Comparison of ENCODE assay signal across 17 mouse cellular contexts in genomic region chr9:92661938-92662337, GRCm38 (mm10).
A peak's percentile ranks its signal among the peaks of the same experiment; 100 is the strongest.
DNase-seq lines count a peak whose midpoint lies in the region; ATAC-seq and TF ChIP-seq lines count a peak whose summit lies in the region.
"Had no signal": no experiment of that assay in that cellular context is flagged by ENCODE, and none has a peak within 500 bp of the region (broad histone marks: within the 10 kb centered on the region; RNA-seq: fewer than 3 reads in every experiment).

No protein-coding gene starts in this region.

- ATAC-seq in forebrain, postnatal 0 days = no peak
- no peak for ATAC-seq in forebrain, embryonic 13.5 days
- peak; percentile 90 for ATAC-seq in stomach, embryonic 16.5 days (ENCODE audit: insufficient read depth, low FRiP score)

- H3K9ac ChIP-seq in forebrain, postnatal 0 days = no peak overlapping the region
- no peak overlapping the region for H3K9ac ChIP-seq in forebrain, embryonic 13.5 days
- H3K9ac ChIP-seq in stomach, embryonic 16.5 days (ENCODE audit: low read length) = no peak overlapping the region
- H3K9ac ChIP-seq: embryonic facial prominence, embryonic 12.5 days; forebrain, embryonic 12.5 days; heart, embryonic 12.5 days had no signal

- DNase-seq in forebrain, postnatal 0 days = peak; percentile 3
- DNase-seq in urinary bladder, postnatal 14 days (ENCODE audit: low spot score) = peak; percentile 3
- no peak for DNase-seq in urinary bladder, adult 18-20 months (ENCODE audit: low spot score in 2 of 2)
- no peak for DNase-seq in left cerebral cortex, adult 2 months (ENCODE audit: extremely low spot score in 1 of 2, low spot score in 2 of 2)
- DNase-seq in kidney, postnatal 14 days = no peak
- DNase-seq: adrenal gland, postnatal 10 days; cerebellum, adult 11 months; cerebellum, adult 8-10 months; cerebellum, postnatal 14 days; embryo, embryonic 11 days; gastrocnemius, adult 2 months; gastrocnemius, postnatal 25 days had no signal

- H3K27ac ChIP-seq in forebrain, postnatal 0 days (ENCODE audit: low read depth, low read length) = no peak overlapping the region
- no peak overlapping the region for H3K27ac ChIP-seq in forebrain, embryonic 13.5 days
- no peak overlapping the region for H3K27ac ChIP-seq in stomach, embryonic 16.5 days (ENCODE audit: low read length)
- no peak overlapping the region for H3K27ac ChIP-seq in left cerebral cortex, adult 2 months
- H3K27ac ChIP-seq: embryonic facial prominence, embryonic 12.5 days; forebrain, embryonic 12.5 days; gastrocnemius, adult 2 months had no signal

- TF ChIP-seq CTCF in forebrain, postnatal 0 days (IDR thresholded peaks at IDR 0.05; ENCODE audit: low read depth) = no peak
- no peak for TF ChIP-seq CTCF in left cerebral cortex, adult 2 months (IDR thresholded peaks at IDR 0.05)

- WGBS in forebrain, postnatal 0 days = 66% methylated on average over 2 of the region's 2 CpGs
- WGBS in forebrain, embryonic 13.5 days = 77% methylated on average over 2 of the region's 2 CpGs
- WGBS in stomach, embryonic 16.5 days = 36% methylated on average over 2 of the region's 2 CpGs

- no peaks in the 10 kb centered on the region for H3K36me3 ChIP-seq in forebrain, postnatal 0 days (ENCODE audit: insufficient read depth)
- H3K36me3 ChIP-seq in forebrain, embryonic 13.5 days (ENCODE audit: poor library complexity, severe bottlenecking) = no peaks in the 10 kb centered on the region
- no peaks in the 10 kb centered on the region for H3K36me3 ChIP-seq in stomach, embryonic 16.5 days (ENCODE audit: control insufficient read depth, insufficient read depth, low read length)
- H3K36me3 ChIP-seq: embryonic facial prominence, embryonic 12.5 days; forebrain, embryonic 12.5 days; heart, embryonic 12.5 days had no signal

- no peak overlapping the region for H3K4me3 ChIP-seq in forebrain, postnatal 0 days (ENCODE audit: low read depth, low read length)
- no peak overlapping the region for H3K4me3 ChIP-seq in forebrain, embryonic 13.5 days
- H3K4me3 ChIP-seq in stomach, embryonic 16.5 days (replicated peaks; ENCODE audit: low read length) = no peak overlapping the region
- no peak overlapping the region for H3K4me3 ChIP-seq in left cerebral cortex, adult 2 months
- H3K4me3 ChIP-seq: embryonic facial prominence, embryonic 12.5 days; forebrain, embryonic 12.5 days; gastrocnemius, adult 2 months; heart, embryonic 12.5 days had no signal

- intact Hi-C loops in left cerebral cortex, adult 2 months (cut with DNase I) = loop anchor here (5.0 kb wide), 1 partner anchor 105 kb away; no protein-coding TSS in a partner anchor

- no peaks in the 10 kb centered on the region for H3K4me1 ChIP-seq in forebrain, postnatal 0 days (ENCODE audit: insufficient read depth)
- H3K4me1 ChIP-seq in forebrain, embryonic 13.5 days = no peaks in the 10 kb centered on the region
- H3K4me1 ChIP-seq in stomach, embryonic 16.5 days (ENCODE audit: control insufficient read depth, insufficient read depth, low read length) = no peaks in the 10 kb centered on the region
- H3K4me1 ChIP-seq: embryonic facial prominence, embryonic 12.5 days; forebrain, embryonic 12.5 days; heart, embryonic 12.5 days had no signal

- no peak overlapping the region for H3K4me2 ChIP-seq in forebrain, postnatal 0 days (ENCODE audit: low read depth)
- no peak overlapping the region for H3K4me2 ChIP-seq in forebrain, embryonic 13.5 days
- H3K4me2 ChIP-seq in stomach, embryonic 16.5 days (ENCODE audit: low read depth, low read length) = no peak overlapping the region
- H3K4me2 ChIP-seq: embryonic facial prominence, embryonic 12.5 days; forebrain, embryonic 12.5 days; heart, embryonic 12.5 days had no signal

- no peaks in the 10 kb centered on the region for H3K27me3 ChIP-seq in forebrain, postnatal 0 days (ENCODE audit: insufficient read depth, low read length)
- no peaks in the 10 kb centered on the region for H3K27me3 ChIP-seq in forebrain, embryonic 13.5 days
- H3K27me3 ChIP-seq in stomach, embryonic 16.5 days (ENCODE audit: control insufficient read depth, insufficient read depth, low read length) = no peaks in the 10 kb centered on the region
- H3K27me3 ChIP-seq: embryonic facial prominence, embryonic 12.5 days; forebrain, embryonic 12.5 days; heart, embryonic 12.5 days had no signal

- no peaks in the 10 kb centered on the region for H3K9me3 ChIP-seq in forebrain, postnatal 0 days (ENCODE audit: low read length)
- no peaks in the 10 kb centered on the region for H3K9me3 ChIP-seq in forebrain, embryonic 13.5 days (replicated peaks)
- H3K9me3 ChIP-seq in stomach, embryonic 16.5 days (replicated peaks; ENCODE audit: control insufficient read depth, low read length) = no peaks in the 10 kb centered on the region
- H3K9me3 ChIP-seq: embryonic facial prominence, embryonic 12.5 days; forebrain, embryonic 12.5 days had no signal

Comparison
In these comparisons a context has a peak if more than half of its experiments do, and no peak if none do; other contexts are left out.
1. DNase-seq: peak in forebrain, postnatal 0 days (single experiment) and urinary bladder, postnatal 14 days (single experiment); none in urinary bladder, adult 18-20 months (0 of 2), left cerebral cortex, adult 2 months (0 of 2) and kidney, postnatal 14 days (single experiment).